Mouse (Mus musculus) T-helper 1 cell (primary cell): ENCODE measurements around the gene Cbarp.
"Not testable (repeated sequence)": the region's sequence is repeated elsewhere in the genome, so short reads cannot be mapped to it uniquely, and the experiment has no call there.

Experiments
- in situ Hi-C: fragments of 300-600 bp; cut with MboI, MseI; formaldehyde crosslinking; loops from one replicate; pipeline ENCODE4 v1.15.1; 2025; ENCODE audit warnings: high pct_unique_total_duplicates

The Cbarp gene

DNA sequence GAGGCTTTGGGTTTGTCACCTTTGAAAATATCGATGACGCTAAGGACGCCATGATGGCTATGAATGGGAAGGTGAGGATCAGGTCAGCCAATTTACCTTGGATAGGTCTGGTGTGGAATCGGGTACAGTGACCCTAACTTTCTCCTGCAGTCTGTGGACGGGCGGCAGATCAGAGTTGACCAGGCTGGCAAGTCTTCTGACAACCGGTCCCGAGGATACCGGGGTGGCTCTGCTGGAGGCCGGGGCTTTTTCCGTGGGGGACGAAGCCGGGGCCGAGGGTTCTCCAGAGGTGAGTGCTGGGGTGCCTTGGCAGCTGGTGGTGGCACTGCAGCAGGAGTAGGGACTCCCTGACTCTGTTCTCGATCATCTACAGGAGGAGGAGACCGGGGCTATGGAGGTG lies 29.4 kb upstream of the Cbarp start:
- in situ Hi-C loops, result no loop called here

GRCm38 (mm10) chr10:80169651-80170050 lies 29.0 kb upstream of the Cbarp start:
- in situ Hi-C loops, result no loop called here

- in situ Hi-C loops, result no loop called here
Observed at GRCm38 (mm10) chr10:80169070-80169469, 28.4 kb upstream of the Cbarp start.

DNA sequence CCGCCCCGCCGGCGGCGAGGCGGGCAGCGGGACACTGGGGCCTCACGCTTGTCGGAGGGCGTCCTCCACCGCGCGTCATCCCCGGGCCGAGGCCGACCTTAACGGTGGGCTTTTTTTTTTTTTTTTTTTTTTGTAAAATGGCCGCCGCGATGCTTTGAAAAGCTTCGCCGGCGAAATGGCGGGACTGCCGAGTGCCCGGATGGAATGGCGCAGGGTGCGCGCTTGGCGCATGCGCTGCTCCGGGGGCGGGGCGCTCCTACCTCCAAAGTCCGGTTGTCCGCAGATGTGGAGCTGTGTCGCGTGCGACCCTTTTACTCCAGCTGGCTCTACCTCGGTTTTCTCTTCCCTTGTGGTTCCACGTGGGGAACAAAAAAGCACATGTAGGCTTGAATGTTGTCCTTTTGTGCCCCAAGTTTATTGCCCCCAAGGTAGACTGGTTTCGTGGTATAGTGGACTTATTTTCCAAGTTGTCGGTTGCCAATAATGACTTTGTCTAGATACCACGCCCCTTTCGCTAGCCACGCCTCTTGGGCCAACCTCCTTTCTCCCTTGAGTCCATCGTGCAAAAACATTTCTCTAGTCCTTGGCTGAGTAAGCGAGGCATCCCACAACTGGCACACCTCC lies 27.5 kb upstream of the Cbarp start:
- in situ Hi-C loops, result no loop called here

DNA sequence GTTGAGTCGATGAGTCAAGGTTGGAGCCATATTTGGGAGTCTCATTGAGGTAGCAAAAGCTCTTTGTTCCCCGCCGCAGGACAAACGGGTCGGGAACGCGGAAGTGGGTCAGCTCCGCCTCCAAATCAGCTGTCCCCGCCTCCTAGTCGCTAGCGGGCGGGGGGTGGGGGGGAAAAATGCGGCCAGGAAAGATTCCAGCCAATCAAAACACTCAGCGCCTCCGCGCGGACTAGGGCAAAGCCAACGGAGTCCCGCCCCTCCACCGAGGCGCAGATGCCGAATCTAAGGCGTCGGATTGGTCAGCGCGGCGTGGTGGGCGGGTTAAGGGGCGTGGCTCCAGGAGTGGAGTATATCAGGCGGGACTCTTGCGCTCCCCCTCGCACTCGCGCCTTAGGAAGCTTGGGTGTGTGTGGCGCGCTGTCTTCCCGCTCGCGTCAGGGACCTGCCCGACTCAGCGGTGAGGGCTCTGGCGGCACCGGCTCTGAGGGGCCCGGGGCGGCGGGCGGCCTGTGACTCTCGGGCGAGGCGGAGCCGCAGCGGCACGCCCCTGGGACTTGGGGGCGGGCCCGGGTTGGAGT lies 26.9 kb upstream of the Cbarp start:
- in situ Hi-C loops, result no loop called here

DNA sequence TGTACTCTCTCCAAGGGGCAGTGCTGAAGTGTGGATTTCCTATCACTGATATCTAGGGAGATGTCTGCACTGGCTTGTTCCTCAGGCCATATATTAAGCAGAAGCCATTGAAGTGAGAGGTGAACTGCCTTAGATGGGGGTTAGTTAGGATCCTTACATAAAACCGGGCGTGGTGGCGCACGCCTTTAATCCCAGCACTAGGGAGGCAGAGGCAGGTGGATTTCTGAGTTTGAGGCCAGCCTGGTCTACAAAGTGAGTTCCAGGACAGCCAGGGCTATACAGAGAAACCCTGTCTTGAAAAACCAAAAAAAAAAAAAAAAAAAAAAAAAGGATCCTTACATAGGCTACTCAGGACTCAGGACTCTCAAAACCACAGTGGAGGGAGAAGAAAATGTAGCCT lies 25.5 kb upstream of the Cbarp start:
- in situ Hi-C loops, result not testable (repeated sequence)

GRCm38 (mm10) chr10:80165392-80166128 lies 24.9 kb upstream of the Cbarp start, which contains the start of gene Cirbp:
TSS of gene Cirbp (plus strand) at chr10:80165985.
- in situ Hi-C loops, result no loop called here

- in situ Hi-C loops, result no loop called here
Observed at GRCm38 (mm10) chr10:80164998-80165344, 24.3 kb upstream of the Cbarp start.

GRCm38 (mm10) chr10:80164161-80164997 lies 23.7 kb upstream of the Cbarp start:
- in situ Hi-C loops, result no loop called here

GRCm38 (mm10) chr10:80163721-80164120 lies 23.1 kb upstream of the Cbarp start:
- in situ Hi-C loops, result no loop called here

GRCm38 (mm10) chr10:80162716-80163299 lies 22.2 kb upstream of the Cbarp start:
- in situ Hi-C loops, result no loop called here

- in situ Hi-C loops, result no loop called here
Observed at GRCm38 (mm10) chr10:80162243-80162608, 21.6 kb upstream of the Cbarp start.

GRCm38 (mm10) chr10:80161522-80162242 lies 21.0 kb upstream of the Cbarp start:
- in situ Hi-C loops, result no loop called here

DNA sequence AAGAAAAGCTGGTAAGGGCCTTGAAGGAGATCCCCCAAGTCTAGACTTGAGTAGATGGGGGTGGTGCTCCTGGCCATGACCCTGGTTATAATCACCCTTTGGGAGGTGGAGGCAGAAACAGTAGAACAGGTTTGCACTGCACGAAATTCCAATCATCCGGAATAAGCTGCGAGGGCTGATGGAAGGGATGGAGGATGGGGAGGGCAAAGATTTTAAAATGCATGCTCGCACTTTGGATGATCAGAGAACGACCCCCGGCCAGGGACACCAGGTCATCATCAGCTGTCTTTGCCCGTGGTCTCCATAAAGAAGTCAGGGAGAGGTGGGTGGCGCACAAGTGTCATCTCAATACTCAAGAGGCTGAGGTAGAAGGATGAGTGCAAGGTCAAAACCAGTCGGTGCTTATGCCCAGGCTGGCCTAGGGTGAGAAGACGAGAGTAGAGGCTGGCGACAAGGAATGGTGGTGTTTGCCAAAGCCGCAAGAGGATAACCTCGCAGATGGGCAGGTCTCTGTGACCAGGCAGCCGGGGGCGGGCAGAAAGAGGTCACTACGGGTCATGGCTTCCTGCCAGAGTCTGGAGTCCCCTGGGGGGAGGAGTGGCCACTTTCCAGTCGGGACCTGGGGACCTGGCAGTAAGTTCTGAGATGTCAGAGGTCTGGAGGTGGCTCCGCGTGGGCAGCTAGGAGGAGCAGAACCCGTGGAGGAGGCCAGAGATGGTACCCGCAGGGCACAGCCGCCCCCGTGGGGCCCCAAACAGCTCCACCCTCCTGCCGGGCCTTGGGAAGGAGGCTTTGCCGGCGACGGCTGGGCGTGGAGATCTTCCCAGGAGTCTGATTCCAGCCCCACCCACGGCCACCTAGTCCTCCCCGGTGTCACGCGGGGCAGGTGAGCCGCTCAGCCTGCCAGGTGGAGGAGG lies 20.1 kb upstream of the Cbarp start:
- in situ Hi-C loops, result no loop called here

DNA sequence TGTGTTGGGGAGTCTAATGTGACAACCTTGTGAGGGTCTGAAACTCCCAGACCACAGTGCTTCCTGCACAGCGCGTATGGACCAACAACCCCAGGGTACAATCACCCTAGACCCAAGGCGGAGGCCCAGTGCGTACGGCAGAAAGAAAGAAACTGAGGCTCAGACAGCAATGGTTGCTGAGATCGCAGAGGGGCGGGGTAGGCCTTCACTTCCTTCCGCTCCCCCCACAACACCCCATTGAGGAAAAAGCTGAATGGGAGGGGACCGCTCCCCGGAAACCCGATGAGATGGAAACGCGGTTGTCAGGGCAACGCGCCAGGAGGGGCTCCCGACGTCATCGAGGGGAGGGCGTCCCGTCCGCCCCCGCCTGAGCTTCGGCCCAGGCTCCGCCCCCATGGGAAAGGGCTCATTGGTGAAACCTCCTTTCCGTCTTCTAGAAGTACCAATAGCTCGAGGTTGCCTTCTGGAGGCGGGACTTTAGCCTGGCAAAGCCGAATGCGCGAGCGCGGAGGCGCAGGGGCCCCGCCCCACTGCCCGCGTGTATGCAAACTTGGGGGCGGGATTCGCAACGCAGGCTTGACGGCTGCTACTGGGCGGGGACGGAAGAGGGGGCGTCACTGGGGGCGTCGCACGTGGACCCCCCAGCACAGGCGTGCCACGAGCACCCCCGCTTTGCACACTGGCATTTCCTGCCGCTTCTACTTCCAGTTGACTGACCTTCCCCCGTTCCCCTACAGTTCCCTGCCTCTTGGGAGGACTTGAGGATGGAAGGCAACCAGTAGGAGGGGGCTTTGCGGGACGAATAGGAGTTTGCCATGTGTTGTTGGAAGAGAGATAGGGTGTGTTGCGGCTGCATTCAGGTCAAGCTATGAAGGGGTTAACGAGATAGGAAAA lies 19.2 kb upstream of the Cbarp start:
- in situ Hi-C loops, result no loop called here

- in situ Hi-C loops, result no loop called here
Observed at GRCm38 (mm10) chr10:80159021-80159560, 18.5 kb upstream of the Cbarp start.

- in situ Hi-C loops, result no loop called here
Observed at GRCm38 (mm10) chr10:80158307-80158986, 17.8 kb upstream of the Cbarp start.
